Mouse (Mus musculus): ENCODE measurements around the gene Abi1. TPM values are rescaled to one million over a fixed set of nuclear protein-coding genes. Genes with fewer than 3 reads are reported as not detected.
A peak's percentile ranks its signal among the peaks of the same experiment; 100 is the strongest.

The Abi1 gene
- polyA plus RNA-seq, 1 experiment from 2014 or later, result 40.2 TPM

DNA sequence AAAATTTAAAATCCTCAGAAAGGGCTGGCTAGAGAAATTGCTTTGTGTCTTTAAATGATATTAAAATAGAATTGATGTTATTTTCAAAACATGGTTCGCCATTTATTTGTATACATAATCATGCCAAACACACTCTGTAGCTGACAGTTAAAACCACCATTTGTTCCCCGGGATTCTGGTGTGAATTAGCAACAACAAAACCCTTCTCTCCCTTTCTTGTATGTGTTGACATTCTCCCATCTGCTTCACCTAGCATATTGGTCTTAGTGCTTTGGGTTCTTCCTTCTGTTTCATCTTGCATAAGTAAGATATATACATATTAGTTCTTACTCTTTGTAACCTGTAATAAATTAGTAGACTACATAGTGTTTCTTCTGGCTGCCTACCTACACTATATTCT is 121.4 kb downstream of the Abi1 start:
- Histone ChIP-seq H3K4me3 (no peak overlapping the region), H3K27ac (no peak overlapping the region), H3K27me3 (ENCODE audit: low read depth, poor library complexity, severe bottlenecking) (no peaks in the 10 kb centered on the region), H3K4me1 (no peaks in the 10 kb centered on the region), H3K36me3 (peaks cover 53% of the 10 kb centered on the region), H3K9me3 (replicated peaks) (no peaks in the 10 kb centered on the region)
- no peak for DNase-seq (ENCODE audit: low spot score)
- WGBS, result 88% methylated on average over 2 of the region's 2 CpGs

DNA sequence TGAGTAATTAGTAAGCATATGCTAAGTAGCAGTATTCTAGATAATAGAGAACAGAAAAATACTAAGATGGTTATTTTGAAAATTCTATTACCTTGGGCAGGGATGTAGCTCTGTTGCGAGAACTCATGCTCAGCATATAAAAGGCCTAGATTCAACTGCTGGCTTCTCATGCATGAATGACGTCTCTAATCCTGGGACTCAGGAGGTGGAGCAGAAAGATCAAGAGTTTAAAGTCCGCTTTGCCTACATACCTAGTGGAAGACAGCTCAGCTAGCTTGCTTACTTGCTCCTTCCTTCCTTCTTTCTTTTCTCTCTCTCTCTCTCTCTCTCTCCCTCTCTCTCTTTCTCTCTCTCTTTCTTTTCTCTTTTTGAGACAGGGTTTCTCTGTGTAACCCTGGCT is 125.6 kb downstream of the Abi1 start:
- peaks cover 62% of the 10 kb centered on the region for H3K36me3 ChIP-seq
- no peaks in the 10 kb centered on the region for H3K9me3 ChIP-seq (replicated peaks)
- no peak for DNase-seq (ENCODE audit: low spot score)
- WGBS, result 97% methylated on average over 3 of the region's 3 CpGs
- H3K27ac ChIP-seq, result no peak overlapping the region
- no peaks in the 10 kb centered on the region for H3K27me3 ChIP-seq (ENCODE audit: low read depth, poor library complexity, severe bottlenecking)
- no peaks in the 10 kb centered on the region for H3K4me1 ChIP-seq
- no peak overlapping the region for H3K4me3 ChIP-seq

DNA sequence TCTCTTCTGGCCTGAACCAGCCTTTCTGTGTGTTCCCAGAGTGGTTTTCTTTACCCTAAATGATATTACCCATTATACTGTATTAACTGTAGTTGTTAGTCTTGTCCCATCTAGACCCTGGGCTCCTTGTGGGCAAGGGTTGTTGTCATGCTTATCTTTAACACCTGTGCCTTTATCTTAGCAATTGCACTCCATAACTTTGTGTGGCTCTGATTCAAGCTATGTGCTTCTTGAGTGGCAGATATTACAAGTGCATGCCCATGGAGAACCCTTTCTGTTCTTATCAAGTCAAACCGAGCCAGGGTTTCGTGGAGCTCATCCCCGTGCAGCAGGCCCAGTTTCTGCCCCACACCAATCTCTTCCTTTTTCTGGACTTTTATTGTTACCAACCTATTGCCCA is 136.1 kb downstream of the Abi1 start:
- H3K4me3 ChIP-seq, result no peak overlapping the region
- no peaks in the 10 kb centered on the region for H3K4me1 ChIP-seq
- H3K36me3 ChIP-seq, result peaks cover 44% of the 10 kb centered on the region
- WGBS, result 92% methylated on average over 3 of the region's 3 CpGs
- DNase-seq (ENCODE audit: low spot score), result no peak
- H3K27me3 ChIP-seq (ENCODE audit: low read depth, poor library complexity, severe bottlenecking), result no peaks in the 10 kb centered on the region
- H3K9me3 ChIP-seq (replicated peaks), result no peaks in the 10 kb centered on the region
- no peak overlapping the region for H3K27ac ChIP-seq

DNA sequence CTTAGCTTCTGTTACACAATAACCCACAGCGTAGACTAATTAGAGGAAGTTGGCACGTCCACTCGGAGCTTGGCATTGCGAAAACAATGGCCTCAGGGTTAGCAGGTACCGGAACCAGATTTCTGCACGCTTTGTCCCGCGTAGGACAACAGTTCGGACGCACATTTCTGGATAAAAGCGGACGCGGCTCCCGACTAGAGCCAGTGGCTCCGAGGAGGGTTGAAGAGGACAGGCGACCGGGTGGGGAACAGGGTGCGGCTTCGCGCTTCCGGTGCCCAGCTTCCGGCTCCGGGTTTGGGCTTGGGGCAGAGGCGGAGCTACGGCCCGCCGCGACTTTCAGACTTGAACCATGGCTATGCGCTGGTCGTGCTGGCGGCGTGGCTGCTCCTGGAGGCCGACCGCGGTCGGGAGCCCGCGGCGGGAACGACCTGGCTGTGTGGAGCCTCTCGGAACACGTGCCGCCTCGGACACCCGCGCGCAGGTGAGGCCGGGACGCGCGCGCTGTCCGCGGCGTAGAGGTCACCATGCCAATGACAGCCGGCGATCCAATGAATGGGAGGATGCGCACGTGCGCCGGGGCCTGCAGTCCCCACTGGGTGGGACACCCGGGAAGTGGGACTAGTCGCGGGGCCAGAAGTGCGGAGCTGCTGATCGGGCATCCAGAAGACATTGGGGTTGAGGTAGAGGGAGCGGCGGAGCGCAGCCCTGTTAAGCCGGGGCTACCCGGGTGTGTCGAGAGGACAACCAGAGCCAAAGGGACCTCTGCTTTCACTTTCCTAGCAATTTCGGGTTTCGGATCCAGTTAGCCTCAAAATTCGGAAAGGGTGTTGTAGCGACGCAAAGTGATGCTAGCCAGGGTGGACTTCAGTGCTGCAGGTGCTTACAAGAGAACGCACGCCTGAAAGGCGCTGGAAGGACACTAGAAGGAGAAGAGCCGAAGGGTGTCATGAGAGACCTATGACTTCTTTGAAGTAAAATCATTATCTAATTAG is 144.5 kb downstream of the Abi1 start, which contains the start of gene Pdss1:
TSS of gene Pdss1 (plus strand) at position 241 of the 992 bp plus-strand sequence.
- under 1% methylated on average over 81 of the region's 81 CpGs for WGBS
- peak within 1 kb of the TSS; percentile 91 for H3K4me3 ChIP-seq
- H3K27me3 ChIP-seq (ENCODE audit: low read depth, poor library complexity, severe bottlenecking), result no peaks in the 10 kb centered on the region
- H3K4me1 ChIP-seq, result peaks cover 6% of the 10 kb centered on the region; the same call in 1 of the 2 replicates
- no peaks in the 10 kb centered on the region for H3K9me3 ChIP-seq (replicated peaks)
- peak within 1 kb of the TSS; percentile 86 for H3K27ac ChIP-seq
- DNase-seq (ENCODE audit: low spot score), result peak; percentile 92
- no peaks in the 10 kb centered on the region for H3K36me3 ChIP-seq

DNA sequence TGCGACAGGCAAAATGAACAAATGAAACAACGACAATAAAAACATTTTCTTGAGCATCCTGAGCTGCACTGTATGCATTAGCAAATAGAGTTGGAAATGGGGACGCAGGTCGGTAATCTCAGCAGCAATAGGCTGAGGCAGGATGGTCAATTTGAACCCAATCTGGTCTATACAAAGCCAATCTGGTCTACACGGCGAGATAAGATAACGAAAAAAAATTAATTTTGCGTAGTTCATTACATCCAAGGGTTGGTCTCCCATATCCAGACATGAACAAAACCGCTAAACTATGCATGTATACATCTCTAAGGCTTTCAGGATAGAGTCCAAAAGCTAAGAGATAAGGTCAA is 145.1 kb downstream of the Abi1 start:
- H3K36me3 ChIP-seq, result no peaks in the 10 kb centered on the region
- peaks cover 6% of the 10 kb centered on the region; the same call in 1 of the 2 replicates for H3K4me1 ChIP-seq
- H3K9me3 ChIP-seq (replicated peaks), result no peaks in the 10 kb centered on the region
- no peak for DNase-seq (ENCODE audit: low spot score)
- peak overlapping the region; percentile 91 for H3K4me3 ChIP-seq
- H3K27ac ChIP-seq, result peak overlapping the region; percentile 86
- WGBS, result 24% methylated on average over 9 of the region's 9 CpGs
- no peaks in the 10 kb centered on the region for H3K27me3 ChIP-seq (ENCODE audit: low read depth, poor library complexity, severe bottlenecking)

Other genes with a start within 250 kb of the Abi1 start
- gene Pdss1, start 144.7 kb downstream of the Abi1 start, polyA plus RNA-seq (2016; fragmentation: Nextera tagmentation; extraction: Ambion mirVana), result 19.1 and 21.8 TPM in 2 replicates
- 21.7 and 27.7 TPM in 2 replicates for gene Acbd5, start 27.9 kb upstream of the Abi1 start, polyA plus RNA-seq (2016; fragmentation: Nextera tagmentation; extraction: Ambion mirVana)
- 16.3 and 16.9 TPM in 2 replicates for gene Mastl, start 115.8 kb upstream of the Abi1 start, polyA plus RNA-seq (2016; fragmentation: Nextera tagmentation; extraction: Ambion mirVana)
- 64.9 and 76.5 TPM in 2 replicates for gene Yme1l1, start 116.1 kb upstream of the Abi1 start, polyA plus RNA-seq (2016; fragmentation: Nextera tagmentation; extraction: Ambion mirVana)
- not detected in 2 replicates for gene 4931423N10Rik, start 167.2 kb upstream of the Abi1 start, polyA plus RNA-seq (2016; fragmentation: Nextera tagmentation; extraction: Ambion mirVana)

Data from limb, embryonic 10.5 days (tissue).